Mouse (Mus musculus) lung, postnatal 0 days (tissue): ENCODE measurements around the gene Rora.

Source experiments
- CTCF ChIP-seq: IDR thresholded peaks from 2 replicates; pipeline ENCODE4 v1.5.1; 2016; ENCODE audit warnings: antibody characterized with exemption, mild to moderate bottlenecking
- EP300 ChIP-seq: IDR thresholded peaks from 2 replicates; pipeline ENCODE4 v1.6.1; 2016; ENCODE audit warnings: antibody characterized with exemption, mild to moderate bottlenecking, control low read depth

GRCm38 (mm10) chr9:69314451-69315210 lies 661.0 kb downstream of the Rora start:
- TF ChIP-seq CTCF (no peak), EP300 (no peak)
